Mouse (Mus musculus): ENCODE measurements around the gene Acan. TPM values are rescaled to one million over a fixed set of nuclear protein-coding genes. Genes with fewer than 3 reads are reported as not detected.

Acan gene
- polyA plus RNA-seq (2017; shearing (Covaris generic)): not detected

DNA sequence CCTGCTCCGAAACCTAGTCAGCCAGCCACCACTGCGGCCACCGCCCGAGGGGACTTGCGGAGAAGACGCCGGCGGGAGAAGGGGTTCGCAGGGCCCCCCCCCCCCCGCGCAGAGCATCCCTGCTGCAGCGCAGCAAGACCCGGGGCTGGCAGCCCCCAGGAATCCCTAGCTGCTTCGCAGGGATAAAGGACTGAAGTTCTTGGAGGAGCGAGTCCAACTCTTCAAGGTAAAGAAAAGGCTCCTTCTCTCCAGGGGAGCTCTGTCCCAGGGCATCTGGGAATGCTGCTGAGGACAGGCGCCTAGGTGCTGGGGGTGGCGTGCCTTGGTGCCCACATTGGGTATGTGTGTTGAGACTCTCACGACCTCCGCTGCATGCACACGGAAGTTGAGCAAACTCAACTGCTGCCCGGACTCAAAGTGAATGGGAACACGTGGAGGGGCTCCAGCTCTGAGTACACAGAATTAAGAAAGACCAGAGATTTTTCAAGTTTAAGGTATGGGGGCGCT is at the start of gene Acan:
Gene Acan (plus strand): TSS at position 101 of the 507 bp plus-strand sequence.

DNA sequence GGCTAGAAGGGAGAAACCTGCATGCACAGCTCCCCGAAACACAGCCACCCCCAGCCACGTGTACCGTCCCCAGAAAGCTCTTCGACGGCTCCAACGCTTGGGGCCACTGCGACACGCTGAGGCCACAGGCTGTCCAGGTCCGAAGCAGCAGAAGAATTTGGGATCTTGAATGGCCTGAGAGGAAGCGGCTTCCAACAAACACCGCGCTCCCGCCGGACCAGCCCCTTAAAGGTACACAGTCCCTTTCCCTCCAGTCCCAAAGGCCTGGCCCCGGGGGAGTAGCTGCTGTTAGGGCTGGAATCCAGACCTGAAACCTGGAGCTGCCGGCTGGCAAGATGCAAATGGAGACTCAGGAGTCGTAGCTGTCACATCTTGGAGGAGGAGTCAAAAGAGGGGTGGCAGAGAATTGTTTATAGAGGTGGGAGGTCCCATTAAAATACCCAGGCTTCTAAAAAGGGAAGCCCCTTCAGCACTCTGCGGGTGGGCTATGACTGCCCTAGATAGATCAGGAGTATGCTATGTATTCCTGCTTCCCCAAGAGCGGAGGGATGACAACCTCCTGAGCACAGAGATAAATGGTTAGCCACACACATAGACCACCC is 77.7 kb downstream of the Acan start, which contains the start of gene Hapln3:
Gene Hapln3 (minus strand): TSS at position 176 of the 602 bp plus-strand sequence.

DNA sequence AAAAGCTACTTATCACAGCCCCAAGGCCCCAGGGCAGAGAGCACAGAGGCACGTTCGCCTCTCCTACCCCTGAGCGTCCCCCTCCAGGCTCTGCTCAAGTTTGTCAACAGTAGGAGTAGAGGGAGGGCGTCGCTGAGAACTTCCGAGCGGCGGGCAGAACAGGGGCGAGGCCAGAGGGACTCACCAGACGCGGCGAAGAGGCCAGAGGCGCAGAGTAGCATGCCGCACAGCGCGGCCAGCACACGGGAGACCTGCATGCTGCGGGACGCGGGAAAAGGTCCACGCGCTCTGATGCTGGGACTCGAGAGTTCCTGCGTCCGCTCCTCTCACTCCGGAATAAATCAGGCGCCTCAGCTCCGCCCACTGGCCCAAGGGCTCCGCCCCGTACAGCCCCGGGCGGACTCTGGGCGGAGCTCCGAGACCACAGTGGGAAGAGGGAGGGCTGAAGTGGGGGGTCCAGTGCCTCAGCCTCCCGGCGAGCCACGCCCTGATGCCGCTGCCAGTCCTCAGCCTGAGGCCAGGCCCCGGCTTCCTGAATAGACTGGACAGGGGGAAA is 95.5 kb downstream of the Acan start, which contains the start of gene Mfge8:
Gene Mfge8 (minus strand): TSS at position 350 of the 556 bp plus-strand sequence.

Other genes starting within 250 kb of the Acan start
- gene Det1, start 206.2 kb upstream of the Acan start, polyA plus RNA-seq (2017; shearing (Covaris generic)): 29.3 TPM
- 52.1 TPM for gene Aen, start 157.6 kb upstream of the Acan start, polyA plus RNA-seq (2017; shearing (Covaris generic))
- 116 TPM for gene Isg20, start 140.1 kb upstream of the Acan start, polyA plus RNA-seq (2017; shearing (Covaris generic))
- not detected for gene Hapln3, start 77.5 kb downstream of the Acan start, polyA plus RNA-seq (2017; shearing (Covaris generic))
- gene Mfge8, start 95.6 kb downstream of the Acan start, polyA plus RNA-seq (2017; shearing (Covaris generic)): 21.5 TPM
- 16.4 TPM for gene Abhd2, start 219.7 kb downstream of the Acan start, polyA plus RNA-seq (2017; shearing (Covaris generic))